Mouse (Mus musculus): ENCODE results near the gene Glod4. TPM values are rescaled to one million over a fixed set of nuclear protein-coding genes. Genes with fewer than 3 reads are reported as not detected.

Glod4 gene
- 10 to 100 TPM; 27.2 to 33.6 TPM for total RNA-seq (2023)

GRCm38 (mm10) chr11:76242901-76243810, at the start of gene Glod4, which contains the start of gene Mrm3:
Glod4 (minus strand) TSS chr11:76243725.
Mrm3 (plus strand) TSS chr11:76243715.

GRCm38 (mm10) chr11:76217390-76217800, 26.1 kb downstream of the Glod4 start, which contains the start of the genes Dbil5 and Gemin4:
Dbil5 (plus strand) TSS chr11:76217608.
Gemin4 (minus strand) TSS chr11:76217664.

GRCm38 (mm10) chr11:76179495-76180145, 63.9 kb downstream of the Glod4 start, which contains the start of the genes Vps53 and Fam57a:
Vps53 (minus strand) TSS chr11:76179647.
Fam57a (plus strand) TSS chr11:76179671.

Other genes starting within 250 kb of the Glod4 start
- 1 to 10 TPM; 8.8 to 9.1 TPM for gene 1700016K19Rik, start 243.8 kb downstream of the Glod4 start, total RNA-seq (2023)
- gene Rflnb, start 215.9 kb downstream of the Glod4 start, total RNA-seq (2023), result 10 to 100 TPM; 39.9 to 43.0 TPM
- gene Vps53, start 64.1 kb downstream of the Glod4 start, total RNA-seq (2023), result 10 to 100 TPM; 40.7 to 48.3 TPM
- 1 to 10 TPM; 2.3 to 3.6 TPM for gene Fam57a, start 64.1 kb downstream of the Glod4 start, total RNA-seq (2023)
- gene Dbil5, start 26.1 kb downstream of the Glod4 start, total RNA-seq (2023), result not detected
- 10 to 100 TPM in 1 of 2 experiments, 1 to 10 TPM in 1; 9.7 to 12.0 TPM for gene Gemin4, start 26.1 kb downstream of the Glod4 start, total RNA-seq (2023)
- 10 to 100 TPM; 11.3 to 17.1 TPM for gene Mrm3, start within 50 bp of the Glod4 start, total RNA-seq (2023)
- gene Nxn, start 155.4 kb upstream of the Glod4 start, total RNA-seq (2023), result 1 to 10 TPM; 5.2 to 6.2 TPM
- 10 to 100 TPM; 15.1 to 19.4 TPM for gene Timm22, start 163.2 kb upstream of the Glod4 start, total RNA-seq (2023)